Mouse (Mus musculus): ENCODE data around the gene 1700025G04Rik. TPM values are rescaled to one million over a fixed set of nuclear protein-coding genes. Genes with fewer than 3 reads are reported as not detected.

1700025G04Rik gene
- polyA plus RNA-seq, 1 experiment from 2014 or later, result 25.8 TPM

- no peak for TF ChIP-seq CTCF (IDR thresholded peaks at IDR 0.05; ENCODE audit: low read depth)
- H3K27ac ChIP-seq (ENCODE audit: low read depth, low read length), result no peak overlapping the region
- no peaks in the 10 kb centered on the region for H3K9me3 ChIP-seq (ENCODE audit: control insufficient read depth)
- H3K4me3 ChIP-seq (ENCODE audit: low read depth, low read length), result no peak overlapping the region
- peaks cover 5% of the 10 kb centered on the region for H3K4me1 ChIP-seq (replicated peaks; ENCODE audit: control insufficient read depth, insufficient read depth, low read length)
- no peak for ATAC-seq
- H3K36me3 ChIP-seq (ENCODE audit: control insufficient read depth, insufficient read depth), result no peaks in the 10 kb centered on the region
- H3K4me2 ChIP-seq (replicated peaks; ENCODE audit: low read depth), result no peak overlapping the region
- no peaks in the 10 kb centered on the region for H3K27me3 ChIP-seq (replicated peaks; ENCODE audit: control insufficient read depth, insufficient read depth, low read length)
- 74% methylated on average over 7 of the region's 7 CpGs for WGBS
- H3K9ac ChIP-seq (ENCODE audit: low read depth, low read length), result no peak overlapping the region
Measured at GRCm38 (mm10) chr1:152015555-152016125, 74.3 kb downstream of the 1700025G04Rik start.

GRCm38 (mm10) chr1:152011741-152012140 lies 78.2 kb downstream of the 1700025G04Rik start:
- TF ChIP-seq CTCF (IDR thresholded peaks at IDR 0.05; ENCODE audit: low read depth), result no peak
- 94% methylated on average over 5 of the region's 5 CpGs for WGBS

GRCm38 (mm10) chr1:152010251-152010980 lies 79.5 kb downstream of the 1700025G04Rik start:
- Histone ChIP-seq H3K4me3 (ENCODE audit: low read depth, low read length) (no peak overlapping the region), H3K4me1 (replicated peaks; ENCODE audit: control insufficient read depth, insufficient read depth, low read length) (no peaks in the 10 kb centered on the region), H3K4me2 (replicated peaks; ENCODE audit: low read depth) (no peak overlapping the region), H3K36me3 (ENCODE audit: control insufficient read depth, insufficient read depth) (peaks cover 8% of the 10 kb centered on the region; the same call in 1 of the 2 replicates), H3K27ac (ENCODE audit: low read depth, low read length) (no peak overlapping the region), H3K9me3 (ENCODE audit: control insufficient read depth) (no peaks in the 10 kb centered on the region), H3K9ac (ENCODE audit: low read depth, low read length) (no peak overlapping the region), H3K27me3 (replicated peaks; ENCODE audit: control insufficient read depth, insufficient read depth, low read length) (no peaks in the 10 kb centered on the region)
- TF ChIP-seq CTCF (IDR thresholded peaks at IDR 0.05; ENCODE audit: low read depth), result no peak
- ATAC-seq, result no peak
- 83% methylated on average over 13 of the region's 13 CpGs for WGBS

More at GRCm38 (mm10) chr1:152011741-152012140, 78.2 kb downstream of the 1700025G04Rik start:
- Histone ChIP-seq H3K36me3 (ENCODE audit: control insufficient read depth, insufficient read depth) (peaks cover 2% of the 10 kb centered on the region; the same call in 1 of the 2 replicates), H3K9me3 (ENCODE audit: control insufficient read depth) (no peaks in the 10 kb centered on the region), H3K9ac (ENCODE audit: low read depth, low read length) (no peak overlapping the region), H3K27me3 (replicated peaks; ENCODE audit: control insufficient read depth, insufficient read depth, low read length) (no peaks in the 10 kb centered on the region), H3K27ac (ENCODE audit: low read depth, low read length) (no peak overlapping the region), H3K4me1 (replicated peaks; ENCODE audit: control insufficient read depth, insufficient read depth, low read length) (no peaks in the 10 kb centered on the region), H3K4me2 (replicated peaks; ENCODE audit: low read depth) (no peak overlapping the region), H3K4me3 (ENCODE audit: low read depth, low read length) (no peak overlapping the region)
- ATAC-seq, result no peak

DNA sequence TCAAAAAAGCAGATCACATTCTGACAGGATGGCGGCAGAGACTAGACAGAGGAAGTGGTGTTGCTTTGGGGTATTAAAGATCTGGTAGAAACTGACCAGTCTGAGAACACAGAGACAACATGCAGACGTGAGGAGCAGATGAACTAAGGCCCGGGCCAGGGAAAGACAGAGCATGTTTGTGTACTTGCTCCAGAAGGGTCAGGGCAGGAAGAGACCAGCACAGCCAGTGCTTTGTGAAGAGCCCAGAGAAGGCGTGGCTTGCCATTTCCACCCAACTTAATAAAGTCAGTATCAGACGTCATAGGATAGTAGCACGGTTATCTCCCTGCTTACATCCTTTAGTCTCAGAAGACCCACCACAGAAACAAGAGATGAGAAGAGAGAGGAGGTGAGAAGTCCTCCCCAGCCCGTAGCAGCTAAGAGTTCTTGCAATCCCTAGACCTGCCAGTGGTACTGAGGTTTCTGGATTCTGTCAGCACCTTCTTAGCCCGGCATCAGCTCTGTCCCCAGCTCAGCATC lies 81.4 kb downstream of the 1700025G04Rik start:
- Histone ChIP-seq H3K4me2 (replicated peaks; ENCODE audit: low read depth) (no peak overlapping the region), H3K36me3 (ENCODE audit: control insufficient read depth, insufficient read depth) (peaks cover 16% of the 10 kb centered on the region; the same call in 1 of the 2 replicates), H3K27ac (ENCODE audit: low read depth, low read length) (no peak overlapping the region), H3K9me3 (ENCODE audit: control insufficient read depth) (no peaks in the 10 kb centered on the region), H3K27me3 (replicated peaks; ENCODE audit: control insufficient read depth, insufficient read depth, low read length) (no peaks in the 10 kb centered on the region), H3K4me1 (replicated peaks; ENCODE audit: control insufficient read depth, insufficient read depth, low read length) (no peaks in the 10 kb centered on the region), H3K4me3 (ENCODE audit: low read depth, low read length) (no peak overlapping the region), H3K9ac (ENCODE audit: low read depth, low read length) (no peak overlapping the region)
- WGBS, result 39% methylated on average over 8 of the region's 8 CpGs
- no peak for ATAC-seq
- no peak for TF ChIP-seq CTCF (IDR thresholded peaks at IDR 0.05; ENCODE audit: low read depth)

- H3K27me3 ChIP-seq (replicated peaks; ENCODE audit: control insufficient read depth, insufficient read depth, low read length), result no peaks in the 10 kb centered on the region
- whole genome bisulfite sequencing, result 85% methylated on average over 6 of the region's 6 CpGs
- peaks cover 16% of the 10 kb centered on the region for H3K36me3 ChIP-seq (ENCODE audit: control insufficient read depth, insufficient read depth)
- H3K9ac ChIP-seq (ENCODE audit: low read depth, low read length), result no peak overlapping the region
- no peak for TF ChIP-seq CTCF (IDR thresholded peaks at IDR 0.05; ENCODE audit: low read depth)
- ATAC-seq, result no peak
- H3K27ac ChIP-seq (ENCODE audit: low read depth, low read length), result no peak overlapping the region
- no peaks in the 10 kb centered on the region for H3K9me3 ChIP-seq (ENCODE audit: control insufficient read depth)
- no peak overlapping the region for H3K4me2 ChIP-seq (replicated peaks; ENCODE audit: low read depth)
- H3K4me3 ChIP-seq (ENCODE audit: low read depth, low read length), result no peak overlapping the region
- H3K4me1 ChIP-seq (replicated peaks; ENCODE audit: control insufficient read depth, insufficient read depth, low read length), result no peaks in the 10 kb centered on the region
Measured at GRCm38 (mm10) chr1:152006529-152006928, 83.4 kb downstream of the 1700025G04Rik start.

GRCm38 (mm10) chr1:152004509-152004908 lies 85.4 kb downstream of the 1700025G04Rik start:
- peaks cover 16% of the 10 kb centered on the region for H3K36me3 ChIP-seq (ENCODE audit: control insufficient read depth, insufficient read depth)
- no peak overlapping the region for H3K9ac ChIP-seq (ENCODE audit: low read depth, low read length)
- no peak for TF ChIP-seq CTCF (IDR thresholded peaks at IDR 0.05; ENCODE audit: low read depth)
- H3K4me3 ChIP-seq (ENCODE audit: low read depth, low read length), result no peak overlapping the region
- H3K4me2 ChIP-seq (replicated peaks; ENCODE audit: low read depth), result no peak overlapping the region
- ATAC-seq, result no peak
- no peaks in the 10 kb centered on the region for H3K27me3 ChIP-seq (replicated peaks; ENCODE audit: control insufficient read depth, insufficient read depth, low read length)
- H3K27ac ChIP-seq (ENCODE audit: low read depth, low read length), result no peak overlapping the region
- H3K4me1 ChIP-seq (replicated peaks; ENCODE audit: control insufficient read depth, insufficient read depth, low read length), result no peaks in the 10 kb centered on the region
- H3K9me3 ChIP-seq (ENCODE audit: control insufficient read depth), result no peaks in the 10 kb centered on the region
- 93% methylated on average over 6 of the region's 6 CpGs for WGBS
